Mouse (Mus musculus): ENCODE results near the gene Akr1c18. TPM values are rescaled to one million over a fixed set of nuclear protein-coding genes. Genes with fewer than 3 reads are reported as not detected.

The Akr1c18 gene
- total RNA-seq, 4 experiments from 2014 or later = 0.40 to 1,052 (median 1,024) TPM; not detected in 1

DNA sequence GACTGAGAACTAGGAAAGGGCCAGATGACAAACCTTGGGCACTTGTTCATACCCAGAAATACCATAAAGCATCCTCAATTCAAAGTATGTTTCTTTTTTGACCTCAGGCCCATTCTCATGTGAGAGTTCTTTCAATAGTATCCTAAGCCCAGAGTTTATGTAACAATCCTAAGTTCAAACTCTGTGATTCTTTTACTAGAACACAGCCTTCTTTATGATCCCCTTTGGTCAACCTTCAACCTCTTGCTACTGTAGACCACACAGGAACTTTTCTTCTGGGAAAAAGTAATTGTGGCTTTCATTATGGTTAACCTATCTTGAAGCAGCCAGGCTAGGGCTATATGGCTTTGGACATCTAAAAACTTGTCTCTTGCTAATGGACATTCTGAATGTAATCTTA is 48.8 kb downstream of the Akr1c18 start:
- DNase-seq = no peak

Other genes with a start within 250 kb of the Akr1c18 start
- gene Net1, start 232.4 kb downstream of the Akr1c18 start, total RNA-seq (2022) = 100 to 1,000 TPM; 146 to 278 (median 191) TPM
- not detected for gene Tubal3, start 232.4 kb downstream of the Akr1c18 start, total RNA-seq (2022)
- not detected for gene Ucn3, start 205.3 kb downstream of the Akr1c18 start, total RNA-seq (2022)
- 1 to 10 TPM in 3 of 4 experiments, under 1 TPM in 1; 0.77 to 3.4 (median 1.8) TPM for gene Akr1c14, start 101.6 kb downstream of the Akr1c18 start, total RNA-seq (2022)
- 10 to 100 TPM in 1 of 4 experiments, 1 to 10 TPM in 3; 3.9 to 10.8 (median 9.0) TPM for gene Akr1c13, start 40.5 kb upstream of the Akr1c18 start, total RNA-seq (2022)
- 1 to 10 TPM in 2 of 4 experiments, under 1 TPM in 2; 0.59 to 1.8 (median 0.92) TPM for gene Akr1c19, start 78.0 kb upstream of the Akr1c18 start, total RNA-seq (2022)
- under 1 TPM in 2 of 4 experiments, not detected in 2; 0.55 to 0.65 TPM for gene Akr1c12, start 128.8 kb upstream of the Akr1c18 start, total RNA-seq (2022)

All from adrenal gland, adult 8-10 months (tissue).